Mouse (Mus musculus): ENCODE measurements around the gene Fbxo44. TPM values are rescaled to one million over a fixed set of nuclear protein-coding genes. Genes with fewer than 3 reads are reported as not detected.
A peak's percentile ranks its signal among the peaks of the same experiment; 100 is the strongest.

Fbxo44 gene
- polyA plus RNA-seq, 1 experiment from 2014 or later = 114 TPM

- Histone ChIP-seq H3K4me2 (ENCODE audit: low read length) (no peak overlapping the region), H3K27me3 (replicated peaks; ENCODE audit: control insufficient read depth, insufficient read depth, low read length) (peaks cover 9% of the 10 kb centered on the region), H3K36me3 (ENCODE audit: control insufficient read depth, insufficient read depth, low read length) (no peaks in the 10 kb centered on the region), H3K9me3 (ENCODE audit: control insufficient read depth, low read length) (no peaks in the 10 kb centered on the region), H3K4me3 (ENCODE audit: low read length) (no peak overlapping the region), H3K27ac (ENCODE audit: low read depth, low read length) (no peak overlapping the region), H3K9ac (ENCODE audit: low read depth, low read length) (no peak overlapping the region), H3K4me1 (ENCODE audit: control insufficient read depth, insufficient read depth, low read depth, low read length) (peaks cover 17% of the 10 kb centered on the region)
- ATAC-seq = no peak
- 0% methylated on average over 2 of the region's 2 CpGs for WGBS
Observed at GRCm38 (mm10) chr4:148170842-148171241, 10.6 kb upstream of the Fbxo44 start.

GRCm38 (mm10) chr4:148169586-148169985 is 9.3 kb upstream of the Fbxo44 start:
- H3K27ac ChIP-seq (ENCODE audit: low read depth, low read length) = no peak overlapping the region
- H3K27me3 ChIP-seq (replicated peaks; ENCODE audit: control insufficient read depth, insufficient read depth, low read length) = peaks cover 21% of the 10 kb centered on the region
- no peaks in the 10 kb centered on the region for H3K9me3 ChIP-seq (ENCODE audit: control insufficient read depth, low read length)
- no peaks in the 10 kb centered on the region for H3K36me3 ChIP-seq (ENCODE audit: control insufficient read depth, insufficient read depth, low read length)
- no peak overlapping the region for H3K9ac ChIP-seq (ENCODE audit: low read depth, low read length)
- peaks cover 15% of the 10 kb centered on the region for H3K4me1 ChIP-seq (ENCODE audit: control insufficient read depth, insufficient read depth, low read depth, low read length)
- ATAC-seq = no peak
- H3K4me3 ChIP-seq (ENCODE audit: low read length) = no peak overlapping the region
- WGBS = 21% methylated on average over 15 of the region's 15 CpGs
- H3K4me2 ChIP-seq (ENCODE audit: low read length) = no peak overlapping the region

GRCm38 (mm10) chr4:148168287-148168686 is 8.0 kb upstream of the Fbxo44 start:
- no peak for ATAC-seq

GRCm38 (mm10) chr4:148166986-148167385 is 6.7 kb upstream of the Fbxo44 start:
- peak overlapping the region; percentile 28; the same call in 1 of the 2 replicates for H3K9ac ChIP-seq (ENCODE audit: low read depth, low read length)

More at GRCm38 (mm10) chr4:148168287-148168686, 8.0 kb upstream of the Fbxo44 start:
- H3K27me3 ChIP-seq (replicated peaks; ENCODE audit: control insufficient read depth, insufficient read depth, low read length) = peaks cover 27% of the 10 kb centered on the region
- peaks cover 14% of the 10 kb centered on the region for H3K4me1 ChIP-seq (ENCODE audit: control insufficient read depth, insufficient read depth, low read depth, low read length)
- no peak overlapping the region for H3K4me3 ChIP-seq (ENCODE audit: low read length)
- no peak overlapping the region for H3K4me2 ChIP-seq (ENCODE audit: low read length)
- no peak overlapping the region for H3K27ac ChIP-seq (ENCODE audit: low read depth, low read length)
- no peaks in the 10 kb centered on the region for H3K9me3 ChIP-seq (ENCODE audit: control insufficient read depth, low read length)
- H3K9ac ChIP-seq (ENCODE audit: low read depth, low read length) = no peak overlapping the region
- WGBS = 24% methylated on average over 7 of the region's 7 CpGs
- no peaks in the 10 kb centered on the region for H3K36me3 ChIP-seq (ENCODE audit: control insufficient read depth, insufficient read depth, low read length)

GRCm38 (mm10) chr4:148166431-148166830 is 6.1 kb upstream of the Fbxo44 start:
- peak overlapping the region; percentile 39 for H3K4me2 ChIP-seq (ENCODE audit: low read length)
- no peak overlapping the region for H3K4me3 ChIP-seq (ENCODE audit: low read length)
- no peaks in the 10 kb centered on the region for H3K36me3 ChIP-seq (ENCODE audit: control insufficient read depth, insufficient read depth, low read length)
- H3K4me1 ChIP-seq (ENCODE audit: control insufficient read depth, insufficient read depth, low read depth, low read length) = peaks cover 15% of the 10 kb centered on the region
- peak; percentile 89 for ATAC-seq
- peak overlapping the region; percentile 78 for H3K27ac ChIP-seq (ENCODE audit: low read depth, low read length)
- 5% methylated on average over 10 of the region's 10 CpGs for WGBS
- peaks cover 39% of the 10 kb centered on the region for H3K27me3 ChIP-seq (replicated peaks; ENCODE audit: control insufficient read depth, insufficient read depth, low read length)
- H3K9ac ChIP-seq (ENCODE audit: low read depth, low read length) = peak overlapping the region; percentile 28; the same call in 1 of the 2 replicates
- H3K9me3 ChIP-seq (ENCODE audit: control insufficient read depth, low read length) = no peaks in the 10 kb centered on the region

More at GRCm38 (mm10) chr4:148166986-148167385, 6.7 kb upstream of the Fbxo44 start:
- Histone ChIP-seq H3K9me3 (ENCODE audit: control insufficient read depth, low read length) (no peaks in the 10 kb centered on the region), H3K4me3 (ENCODE audit: low read length) (no peak overlapping the region), H3K27me3 (replicated peaks; ENCODE audit: control insufficient read depth, insufficient read depth, low read length) (peaks cover 35% of the 10 kb centered on the region), H3K36me3 (ENCODE audit: control insufficient read depth, insufficient read depth, low read length) (no peaks in the 10 kb centered on the region), H3K4me1 (ENCODE audit: control insufficient read depth, insufficient read depth, low read depth, low read length) (peaks cover 15% of the 10 kb centered on the region), H3K27ac (ENCODE audit: low read depth, low read length) (peak overlapping the region; percentile 78), H3K4me2 (ENCODE audit: low read length) (peak overlapping the region; percentile 39)
- ATAC-seq = peak; percentile 12; the same call in 1 of the 2 replicates
- 14% methylated on average over 4 of the region's 4 CpGs for whole genome bisulfite sequencing

GRCm38 (mm10) chr4:148165551-148165950 is 5.3 kb upstream of the Fbxo44 start:
- H3K27me3 ChIP-seq (replicated peaks; ENCODE audit: control insufficient read depth, insufficient read depth, low read length) = peaks cover 44% of the 10 kb centered on the region
- H3K4me2 ChIP-seq (ENCODE audit: low read length) = peak overlapping the region; percentile 24; the same call in 1 of the 2 replicates
- WGBS = 2% methylated on average over 17 of the region's 17 CpGs
- ATAC-seq = no peak
- no peak overlapping the region for H3K4me3 ChIP-seq (ENCODE audit: low read length)
- H3K36me3 ChIP-seq (ENCODE audit: control insufficient read depth, insufficient read depth, low read length) = no peaks in the 10 kb centered on the region
- peaks cover 22% of the 10 kb centered on the region for H3K4me1 ChIP-seq (ENCODE audit: control insufficient read depth, insufficient read depth, low read depth, low read length)
- 0 out of 2 replicates have a peak overlapping the region, but pooled peaks have one; percentile 4 for H3K9ac ChIP-seq (ENCODE audit: low read depth, low read length)
- no peaks in the 10 kb centered on the region for H3K9me3 ChIP-seq (ENCODE audit: control insufficient read depth, low read length)
- H3K27ac ChIP-seq (ENCODE audit: low read depth, low read length) = peak overlapping the region; percentile 51; the same call in 1 of the 2 replicates

GRCm38 (mm10) chr4:148164461-148164860 is 4.2 kb upstream of the Fbxo44 start:
- peak overlapping the region; percentile 31 for H3K4me3 ChIP-seq (ENCODE audit: low read length)
- H3K9me3 ChIP-seq (ENCODE audit: control insufficient read depth, low read length) = no peaks in the 10 kb centered on the region
- H3K4me1 ChIP-seq (ENCODE audit: control insufficient read depth, insufficient read depth, low read depth, low read length) = peaks cover 22% of the 10 kb centered on the region
- H3K4me2 ChIP-seq (ENCODE audit: low read length) = peak overlapping the region; percentile 57
- H3K9ac ChIP-seq (ENCODE audit: low read depth, low read length) = peak overlapping the region; percentile 28
- peaks cover 41% of the 10 kb centered on the region for H3K27me3 ChIP-seq (replicated peaks; ENCODE audit: control insufficient read depth, insufficient read depth, low read length)
- WGBS = 2% methylated on average over 15 of the region's 16 CpGs
- no peaks in the 10 kb centered on the region for H3K36me3 ChIP-seq (ENCODE audit: control insufficient read depth, insufficient read depth, low read length)
- ATAC-seq = no peak
- H3K27ac ChIP-seq (ENCODE audit: low read depth, low read length) = no peak overlapping the region

GRCm38 (mm10) chr4:148164002-148164439 is 3.7 kb upstream of the Fbxo44 start:
- under 1% methylated on average over 25 of the region's 29 CpGs for WGBS
- no peak for ATAC-seq
- H3K9me3 ChIP-seq (ENCODE audit: control insufficient read depth, low read length) = no peaks in the 10 kb centered on the region
- no peak overlapping the region for H3K27ac ChIP-seq (ENCODE audit: low read depth, low read length)
- peak overlapping the region; percentile 57 for H3K4me2 ChIP-seq (ENCODE audit: low read length)
- H3K4me3 ChIP-seq (ENCODE audit: low read length) = peak overlapping the region; percentile 31
- H3K9ac ChIP-seq (ENCODE audit: low read depth, low read length) = peak overlapping the region; percentile 28
- H3K4me1 ChIP-seq (ENCODE audit: control insufficient read depth, insufficient read depth, low read depth, low read length) = peaks cover 22% of the 10 kb centered on the region
- H3K27me3 ChIP-seq (replicated peaks; ENCODE audit: control insufficient read depth, insufficient read depth, low read length) = peaks cover 41% of the 10 kb centered on the region
- no peaks in the 10 kb centered on the region for H3K36me3 ChIP-seq (ENCODE audit: control insufficient read depth, insufficient read depth, low read length)

- peaks cover 26% of the 10 kb centered on the region for H3K27me3 ChIP-seq (replicated peaks; ENCODE audit: control insufficient read depth, insufficient read depth, low read length)
- H3K9ac ChIP-seq (ENCODE audit: low read depth, low read length) = peak overlapping the region; percentile 79
- H3K4me3 ChIP-seq (ENCODE audit: low read length) = peak overlapping the region; percentile 62
- WGBS = under 1% methylated on average over 44 of the region's 55 CpGs
- H3K36me3 ChIP-seq (ENCODE audit: control insufficient read depth, insufficient read depth, low read length) = peaks cover 19% of the 10 kb centered on the region
- H3K4me1 ChIP-seq (ENCODE audit: control insufficient read depth, insufficient read depth, low read depth, low read length) = peaks cover 27% of the 10 kb centered on the region
- peak; percentile 86 for ATAC-seq
- no peaks in the 10 kb centered on the region for H3K9me3 ChIP-seq (ENCODE audit: control insufficient read depth, low read length)
- H3K4me2 ChIP-seq (ENCODE audit: low read length) = peak overlapping the region; percentile 95
- H3K27ac ChIP-seq (ENCODE audit: low read depth, low read length) = peak overlapping the region; percentile 84
Observed at GRCm38 (mm10) chr4:148159544-148160435, 492 bp downstream of the Fbxo44 start.

Measured in hindbrain, embryonic 16.5 days (tissue).